Mouse (Mus musculus) hindbrain, embryonic 11.5 days (tissue): ENCODE measurements around the gene Nrip3. TPM values are rescaled to one million over a fixed set of nuclear protein-coding genes. Genes with fewer than 3 reads are reported as not detected.

Experiments
- ATAC-seq: fragments of 200-750 bp; cut with Nextera tagmentation; 2 replicates; pipeline ENCODE4 v1.8.0; 2017; ENCODE audit warnings: mild to moderate bottlenecking, moderate TSS enrichment, moderate library complexity; ENCODE audit not compliant: low FRiP score
- DNase-seq: peaks from one replicate; pipeline ENCODE4 v3.0.0-alpha.2; 2015; ENCODE audit warnings: low spot score
- H3K27ac ChIP-seq: fragments of 300-500 bp; sonication (generic); 2 replicates; pipeline ENCODE4 v1.5.1; 2014; ENCODE audit warnings: mild to moderate bottlenecking, low read depth, low read length
- H3K27me3 ChIP-seq: fragments of 300-500 bp; sonication (generic); 2 replicates; pipeline ENCODE4 v1.6.1; 2014; ENCODE audit warnings: mild to moderate bottlenecking, low read length, moderate library complexity, mixed read lengths; ENCODE audit not compliant: control insufficient read depth, insufficient read depth
- H3K36me3 ChIP-seq: fragments of 300-500 bp; sonication (generic); 2 replicates; pipeline ENCODE4 v1.6.1; 2014; ENCODE audit warnings: mild to moderate bottlenecking, low read length, moderate library complexity, mixed read lengths; ENCODE audit not compliant: control insufficient read depth, insufficient read depth
- H3K4me1 ChIP-seq: fragments of 300-500 bp; sonication (generic); replicated peaks from 2 replicates; pipeline ENCODE4 v1.6.1; 2014; ENCODE audit warnings: low read length, mixed read lengths; ENCODE audit not compliant: control insufficient read depth, insufficient read depth
- H3K4me2 ChIP-seq: fragments of 300-500 bp; sonication (generic); replicated peaks from 2 replicates; pipeline ENCODE4 v1.6.1; 2014; ENCODE audit warnings: mild to moderate bottlenecking, low read depth, low read length
- H3K4me3 ChIP-seq: fragments of 300-500 bp; sonication (generic); 2 replicates; pipeline ENCODE4 v1.5.1; 2014; ENCODE audit warnings: low read depth, low read length
- H3K9ac ChIP-seq: fragments of 300-500 bp; sonication (generic); 2 replicates; pipeline ENCODE4 v1.6.1; 2014; ENCODE audit warnings: low read depth, low read length
- H3K9me3 ChIP-seq: fragments of 300-500 bp; sonication (generic); 2 replicates; pipeline ENCODE4 v1.6.1; 2016; ENCODE audit warnings: low read length; ENCODE audit not compliant: control insufficient read depth
- WGBS: fragments of 180-500 bp; shearing (Covaris S2); extraction: QIAGEN DNeasy Blood & Tissue Kit; methylation state at CpG from one replicate; pipeline ENCODE4 v1.1.7; 2014; 5-methylcytosine and 5-hydroxymethylcytosine counted together
- polyA plus RNA-seq: library from polyadenylated mRNA; unstranded; fragments of >200 nt; fragmentation: Nextera tagmentation; extraction: Ambion mirVana; gene quantifications from 2 replicates; pipeline ENCODE4 v1.2.1, GENCODE M21; 2014

Nrip3 gene
- polyA plus RNA-seq, 1 experiment from 2014 or later = 0.85 TPM

- Histone ChIP-seq H3K4me2 (peak within 1 kb of the TSS; percentile 71), H3K9ac (peak within 1 kb of the TSS; percentile 95), H3K27me3 (no peaks in the 10 kb centered on the region), H3K4me1 (no peaks in the 10 kb centered on the region), H3K4me3 (peak within 1 kb of the TSS; percentile 76), H3K36me3 (no peaks in the 10 kb centered on the region), H3K27ac (peak within 1 kb of the TSS; percentile 56), H3K9me3 (no peaks in the 10 kb centered on the region)
- under 1% methylated on average over 61 of the region's 74 CpGs for WGBS
- peak; percentile 87 for DNase-seq
- ATAC-seq = peak; percentile 92
These were observed 29.6 kb downstream of the Nrip3 start, which contains the start of gene Tmem9b for GRCm38 (mm10) chr7:109752008-109752925. Gene Tmem9b, minus strand, starts transcription at chr7:109752875.

- peak overlapping the region; percentile 76 for H3K4me3 ChIP-seq
- no peaks in the 10 kb centered on the region for H3K27me3 ChIP-seq
- ATAC-seq (peak; percentile 4), DNase-seq (no peak)
- H3K9ac ChIP-seq = peak overlapping the region; percentile 95
- H3K4me2 ChIP-seq = peak overlapping the region; percentile 71
- no peaks in the 10 kb centered on the region for H3K36me3 ChIP-seq
- no peaks in the 10 kb centered on the region for H3K9me3 ChIP-seq
- peak overlapping the region; percentile 56 for H3K27ac ChIP-seq
- 2% methylated on average over 13 of the region's 13 CpGs for WGBS
- H3K4me1 ChIP-seq = no peaks in the 10 kb centered on the region
These were observed 30.3 kb downstream of the Nrip3 start for GRCm38 (mm10) chr7:109751427-109752007.

- ATAC-seq (no peak), DNase-seq (no peak)
- no peaks in the 10 kb centered on the region for H3K9me3 ChIP-seq
- no peaks in the 10 kb centered on the region for H3K27me3 ChIP-seq
- no peaks in the 10 kb centered on the region for H3K4me1 ChIP-seq
- H3K36me3 ChIP-seq = no peaks in the 10 kb centered on the region
- WGBS = 45% methylated on average over 1 of the region's 1 CpGs
- no peak overlapping the region for H3K4me2 ChIP-seq
- H3K4me3 ChIP-seq = no peak overlapping the region
- no peak overlapping the region for H3K9ac ChIP-seq
- no peak overlapping the region for H3K27ac ChIP-seq
These were observed 34.1 kb downstream of the Nrip3 start for GRCm38 (mm10) chr7:109747747-109748146.

DNA sequence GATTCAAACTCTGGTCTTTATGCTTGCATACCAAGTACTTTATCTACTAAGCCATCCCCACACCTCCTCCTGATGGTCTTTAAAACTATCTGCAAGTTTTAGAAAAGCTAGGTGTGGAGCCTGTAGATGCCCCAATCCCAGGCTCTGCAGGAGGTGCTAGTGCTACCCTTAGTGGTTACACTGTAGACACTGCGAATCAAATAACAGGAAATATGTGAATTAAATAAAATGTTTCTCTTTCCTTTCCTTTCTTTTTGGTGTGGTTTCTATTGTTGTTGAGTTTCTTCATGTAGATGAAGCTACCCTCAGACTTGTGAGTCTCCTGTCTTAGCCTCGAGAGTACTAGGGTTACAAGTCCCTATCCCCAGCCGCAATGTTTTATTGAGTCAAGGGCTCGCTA lies 40.1 kb downstream of the Nrip3 start:
- Histone ChIP-seq H3K27ac (no peak overlapping the region), H3K27me3 (no peaks in the 10 kb centered on the region), H3K9me3 (no peaks in the 10 kb centered on the region), H3K4me3 (no peak overlapping the region), H3K4me2 (no peak overlapping the region), H3K36me3 (no peaks in the 10 kb centered on the region; the same call in 1 of the 2 replicates), H3K4me1 (no peaks in the 10 kb centered on the region), H3K9ac (no peak overlapping the region)
- DNase-seq (no peak), ATAC-seq (no peak)
- 88% methylated on average over 4 of the region's 4 CpGs for WGBS

DNA sequence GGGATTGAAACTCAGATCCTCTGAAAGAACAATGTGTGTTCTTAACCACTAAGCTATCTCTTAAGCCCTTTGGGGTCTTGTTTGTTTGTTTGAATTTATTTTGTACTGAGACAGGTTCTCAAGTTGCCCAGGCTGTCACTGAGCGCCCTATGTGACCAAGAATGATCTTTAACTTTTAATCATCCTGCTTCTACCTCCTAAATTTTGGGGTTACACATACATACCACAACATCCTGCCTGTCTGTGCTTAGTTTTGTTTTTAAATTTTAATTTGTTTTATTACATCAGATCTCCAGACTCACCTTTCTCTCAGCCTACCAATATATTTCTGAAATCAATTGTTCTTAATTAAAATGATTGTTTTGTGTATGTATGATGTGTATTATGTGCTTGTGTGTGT lies 40.8 kb downstream of the Nrip3 start:
- whole genome bisulfite sequencing = 93% methylated on average over 1 of the region's 1 CpGs
- H3K27me3 ChIP-seq = no peaks in the 10 kb centered on the region
- H3K9ac ChIP-seq = no peak overlapping the region
- no peak overlapping the region for H3K4me3 ChIP-seq
- no peak overlapping the region for H3K4me2 ChIP-seq
- ATAC-seq (no peak), DNase-seq (no peak)
- no peak overlapping the region for H3K27ac ChIP-seq
- no peaks in the 10 kb centered on the region for H3K4me1 ChIP-seq
- H3K36me3 ChIP-seq = no peaks in the 10 kb centered on the region; the same call in 1 of the 2 replicates
- no peaks in the 10 kb centered on the region for H3K9me3 ChIP-seq

DNA sequence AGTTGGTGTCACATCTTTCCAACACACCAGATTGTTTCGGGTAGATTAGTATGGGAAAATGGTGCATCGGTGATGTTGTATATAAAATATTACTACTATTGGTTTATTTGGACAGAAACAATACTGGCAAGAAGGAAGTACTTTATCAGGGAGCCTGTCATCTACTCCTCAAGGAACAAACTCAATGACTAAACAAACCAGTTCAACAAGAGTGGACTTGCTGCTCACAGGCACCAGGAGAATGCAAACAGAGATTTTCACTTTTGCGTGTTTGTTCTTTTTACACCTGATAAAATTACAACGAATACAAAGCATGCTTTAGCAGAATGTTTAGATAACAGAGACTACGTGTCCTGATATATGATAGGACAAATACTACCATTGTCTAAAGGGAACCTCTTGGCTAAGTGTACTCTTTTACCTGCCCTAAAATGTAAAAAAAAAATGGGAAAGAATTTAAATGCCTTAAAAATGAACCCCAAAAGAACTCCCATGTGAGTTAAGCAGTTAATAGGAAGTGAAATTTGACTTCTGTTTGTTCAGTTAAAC lies 41.9 kb downstream of the Nrip3 start:
- Histone ChIP-seq H3K4me2 (no peak overlapping the region), H3K27ac (no peak overlapping the region), H3K36me3 (no peaks in the 10 kb centered on the region; the same call in 1 of the 2 replicates), H3K27me3 (no peaks in the 10 kb centered on the region), H3K9me3 (no peaks in the 10 kb centered on the region), H3K9ac (no peak overlapping the region), H3K4me1 (no peaks in the 10 kb centered on the region), H3K4me3 (no peak overlapping the region)
- ATAC-seq (no peak), DNase-seq (no peak)
- WGBS = 87% methylated on average over 5 of the region's 5 CpGs

GRCm38 (mm10) chr7:109734806-109735205 lies 47.0 kb downstream of the Nrip3 start:
- H3K9ac ChIP-seq = no peak overlapping the region
- no peak overlapping the region for H3K27ac ChIP-seq
- H3K4me1 ChIP-seq = no peaks in the 10 kb centered on the region
- H3K9me3 ChIP-seq = no peaks in the 10 kb centered on the region
- no peak for DNase-seq
- no peak for ATAC-seq
- H3K4me2 ChIP-seq = no peak overlapping the region
- 93% methylated on average over 4 of the region's 4 CpGs for WGBS
- H3K27me3 ChIP-seq = no peaks in the 10 kb centered on the region
- H3K4me3 ChIP-seq = no peak overlapping the region
- H3K36me3 ChIP-seq = no peaks in the 10 kb centered on the region; the same call in 1 of the 2 replicates

DNA sequence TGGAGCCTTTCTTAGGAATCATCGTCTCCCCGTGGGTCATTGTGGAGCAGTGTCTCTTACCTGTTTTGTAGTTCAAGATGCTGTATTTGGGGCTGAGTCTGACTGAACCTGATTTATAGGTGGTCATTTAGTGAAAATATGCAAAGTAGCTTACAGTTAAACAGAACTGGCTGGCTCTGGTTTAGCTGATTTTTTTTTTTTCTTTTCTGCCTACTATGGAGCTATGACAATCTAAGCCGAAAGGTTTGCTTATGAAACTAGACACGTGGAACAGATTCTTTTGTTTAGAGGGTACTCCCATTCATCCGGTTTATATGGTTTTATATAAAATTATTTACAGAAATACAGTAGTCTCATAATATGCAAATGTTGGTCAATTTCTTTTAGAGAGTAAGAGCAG lies 50.2 kb downstream of the Nrip3 start, which contains the start of gene Ascl3:
TSS of gene Ascl3 (minus strand) at position 101 of the 400 bp plus-strand sequence.
- WGBS = 88% methylated on average over 5 of the region's 5 CpGs
- H3K9ac ChIP-seq = no peak within 1 kb of the TSS
- ATAC-seq (no peak), DNase-seq (no peak)
- H3K4me3 ChIP-seq = no peak within 1 kb of the TSS
- H3K4me1 ChIP-seq = no peaks in the 10 kb centered on the region
- H3K27me3 ChIP-seq = no peaks in the 10 kb centered on the region
- no peaks in the 10 kb centered on the region; the same call in 1 of the 2 replicates for H3K36me3 ChIP-seq
- H3K4me2 ChIP-seq = no peak within 1 kb of the TSS
- H3K9me3 ChIP-seq = no peaks in the 10 kb centered on the region
- no peak within 1 kb of the TSS for H3K27ac ChIP-seq
